Mouse (Mus musculus): Measurements from ENCODE around the gene Chrne. TPM values are rescaled to one million over a fixed set of nuclear protein-coding genes. Genes with fewer than 3 reads are reported as not detected.

Gene Chrne
- polyA plus RNA-seq, 2 experiments: not detected

DNA sequence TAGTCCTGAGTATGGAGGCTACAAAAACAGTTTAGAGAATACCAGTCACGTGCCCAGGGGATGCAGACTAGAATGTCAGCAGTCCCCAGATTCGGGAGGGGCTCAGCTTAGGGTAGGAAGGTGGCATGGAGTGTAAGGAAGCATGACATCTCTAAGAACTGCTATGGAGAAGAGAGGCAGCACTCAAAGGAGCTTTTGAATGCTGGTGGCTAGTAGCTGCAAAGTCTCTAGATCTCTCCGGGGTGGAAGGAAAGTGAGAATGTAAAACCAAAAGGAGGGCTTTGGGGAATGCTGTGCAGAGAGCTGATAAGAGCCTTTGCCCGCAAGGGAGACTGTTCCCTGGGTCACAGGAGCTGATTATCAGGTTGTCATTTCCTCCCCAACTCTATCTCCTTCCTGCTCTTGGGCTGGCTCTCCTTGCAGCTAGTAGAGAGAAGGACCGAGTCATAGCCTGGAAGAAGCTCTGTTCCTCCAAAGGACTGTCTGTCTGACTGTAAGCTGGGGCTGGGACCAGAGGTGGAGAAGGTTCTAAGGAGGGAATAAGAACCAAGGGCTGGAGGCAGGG lies 19.8 kb upstream of the Chrne start, which contains the start of gene Gp1ba:
TSS of gene Gp1ba (plus strand) at position 409 of the 565 bp plus-strand sequence.
- H3K27ac ChIP-seq: peak within 1 kb of the TSS; percentile 93
- H3K4me2 ChIP-seq (ENCODE audit: low read depth): peak within 1 kb of the TSS; percentile 74
- H3K9me3 ChIP-seq (ENCODE audit: control insufficient read depth, low read length): no peaks in the 10 kb centered on the region
- peaks cover 30 to 35% of the 10 kb centered on the region in 2 experiments for H3K4me1 ChIP-seq (replicated peaks; ENCODE audit: control insufficient read depth in 2 of 2, insufficient read depth in 2 of 2, low read length in 1 of 2)
- DNase-seq (ENCODE audit: low read depth in 3 of 3, low spot score in 3 of 3): peak in 2 of 3 experiments; percentile 65 to 66
- peak; percentile 87 for ATAC-seq (ENCODE audit: insufficient read depth)
- peak within 1 kb of the TSS; percentile 32 to 41 for H3K4me3 ChIP-seq (ENCODE audit: insufficient read depth in 1 of 2, low read depth in 2 of 2, low read length in 2 of 2)
- peak within 1 kb of the TSS; percentile 63 for H3K9ac ChIP-seq (replicated peaks)
- WGBS (ENCODE audit: insufficient replicate concordance): 3% methylated on average over 5 of the region's 5 CpGs
- no peaks in the 10 kb centered on the region for H3K36me3 ChIP-seq (replicated peaks; ENCODE audit: control insufficient read depth, insufficient read depth, low read depth)
- H3K27me3 ChIP-seq (ENCODE audit: control insufficient read depth, insufficient read depth, low read length): no peaks in the 10 kb centered on the region
- peak; percentile 83 for TF ChIP-seq EP300 (IDR thresholded peaks at IDR 0.05; ENCODE audit: low read depth)
- no peak for TF ChIP-seq CTCF (IDR thresholded peaks at IDR 0.05; ENCODE audit: low read depth)

- 24% methylated on average over 1 of the region's 1 CpGs for WGBS (ENCODE audit: insufficient replicate concordance)
- H3K36me3 ChIP-seq (replicated peaks; ENCODE audit: control insufficient read depth, insufficient read depth, low read depth): no peaks in the 10 kb centered on the region
- TF ChIP-seq EP300 (IDR thresholded peaks at IDR 0.05; ENCODE audit: low read depth) (no peak), CTCF (IDR thresholded peaks at IDR 0.05; ENCODE audit: low read depth) (no peak)
- DNase-seq (ENCODE audit: low read depth in 3 of 3, low spot score in 3 of 3) (no peak), ATAC-seq (ENCODE audit: insufficient read depth) (peak; percentile 18; the same call in 1 of the 2 replicates)
- peaks cover 30 to 35% of the 10 kb centered on the region in 2 experiments for H3K4me1 ChIP-seq (replicated peaks; ENCODE audit: control insufficient read depth in 2 of 2, insufficient read depth in 2 of 2, low read length in 1 of 2)
- H3K27me3 ChIP-seq (ENCODE audit: control insufficient read depth, insufficient read depth, low read length): no peaks in the 10 kb centered on the region
- peak overlapping the region in 1 of 2 experiments; percentile 32; a peak in 2 of 4 replicates for H3K4me3 ChIP-seq (ENCODE audit: insufficient read depth in 1 of 2, low read depth in 2 of 2, low read length in 2 of 2)
- H3K4me2 ChIP-seq (ENCODE audit: low read depth): peak overlapping the region; percentile 74
- peak overlapping the region; percentile 63 for H3K9ac ChIP-seq (replicated peaks)
- no peaks in the 10 kb centered on the region for H3K9me3 ChIP-seq (ENCODE audit: control insufficient read depth, low read length)
- peak overlapping the region; percentile 93 for H3K27ac ChIP-seq
These were observed 19.3 kb upstream of the Chrne start for GRCm38 (mm10) chr11:70638293-70638692.

- TF ChIP-seq CTCF (IDR thresholded peaks at IDR 0.05; ENCODE audit: low read depth) (no peak), EP300 (IDR thresholded peaks at IDR 0.05; ENCODE audit: low read depth) (no peak)
- Histone ChIP-seq H3K4me3 (ENCODE audit: insufficient read depth in 1 of 2, low read depth in 2 of 2, low read length in 2 of 2) (no peak overlapping the region), H3K4me2 (ENCODE audit: low read depth) (no peak overlapping the region), H3K36me3 (replicated peaks; ENCODE audit: control insufficient read depth, insufficient read depth, low read depth) (no peaks in the 10 kb centered on the region), H3K27ac (peak overlapping the region; percentile 93), H3K4me1 (replicated peaks; ENCODE audit: control insufficient read depth in 2 of 2, insufficient read depth in 2 of 2, low read length in 1 of 2) (peaks cover 30 to 35% of the 10 kb centered on the region in 2 experiments), H3K9me3 (ENCODE audit: control insufficient read depth, low read length) (no peaks in the 10 kb centered on the region), H3K27me3 (ENCODE audit: control insufficient read depth, insufficient read depth, low read length) (no peaks in the 10 kb centered on the region), H3K9ac (replicated peaks) (no peak overlapping the region)
- ATAC-seq (ENCODE audit: insufficient read depth) (no peak), DNase-seq (ENCODE audit: low read depth in 3 of 3, low spot score in 3 of 3) (no peak)
- 70% methylated on average over 1 of the region's 1 CpGs for WGBS (ENCODE audit: insufficient replicate concordance)
These were observed 18.7 kb upstream of the Chrne start for GRCm38 (mm10) chr11:70637764-70638163.

DNA sequence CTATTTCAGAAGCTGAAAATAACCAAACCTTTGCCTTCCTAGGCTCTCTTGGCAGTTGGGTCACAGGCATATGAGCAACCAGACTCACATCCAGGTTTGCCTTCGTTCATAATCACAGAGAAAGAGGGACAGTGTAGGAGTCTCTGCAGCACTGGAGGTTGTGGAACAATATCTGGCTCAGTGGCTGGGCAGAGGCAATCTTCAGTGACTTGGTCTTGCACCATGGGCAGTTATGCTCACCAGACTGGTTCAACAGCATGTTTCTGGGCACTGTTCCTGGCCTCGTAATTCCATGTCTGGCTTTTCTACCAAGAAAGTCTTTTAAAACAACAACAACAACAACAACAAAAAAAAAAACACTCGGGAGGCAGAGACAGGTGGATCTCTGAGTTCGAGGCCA lies 16.6 kb upstream of the Chrne start:
- H3K27me3 ChIP-seq (ENCODE audit: control insufficient read depth, insufficient read depth, low read length): no peaks in the 10 kb centered on the region
- peaks cover 30 to 35% of the 10 kb centered on the region in 2 experiments for H3K4me1 ChIP-seq (replicated peaks; ENCODE audit: control insufficient read depth in 2 of 2, insufficient read depth in 2 of 2, low read length in 1 of 2)
- no peak overlapping the region for H3K9ac ChIP-seq (replicated peaks)
- no peak overlapping the region for H3K27ac ChIP-seq
- no peaks in the 10 kb centered on the region for H3K9me3 ChIP-seq (ENCODE audit: control insufficient read depth, low read length)
- no peak for DNase-seq (ENCODE audit: low read depth in 3 of 3, low spot score in 3 of 3)
- no peaks in the 10 kb centered on the region for H3K36me3 ChIP-seq (replicated peaks; ENCODE audit: control insufficient read depth, insufficient read depth, low read depth)
- ATAC-seq (ENCODE audit: insufficient read depth): no peak
- H3K4me2 ChIP-seq (ENCODE audit: low read depth): no peak overlapping the region
- no peak overlapping the region for H3K4me3 ChIP-seq (ENCODE audit: insufficient read depth in 1 of 2, low read depth in 2 of 2, low read length in 2 of 2)
- WGBS (ENCODE audit: insufficient replicate concordance): 68% methylated on average over 4 of the region's 4 CpGs
- TF ChIP-seq CTCF (IDR thresholded peaks at IDR 0.05; ENCODE audit: low read depth): no peak
- TF ChIP-seq EP300 (IDR thresholded peaks at IDR 0.05; ENCODE audit: low read depth): no peak

DNA sequence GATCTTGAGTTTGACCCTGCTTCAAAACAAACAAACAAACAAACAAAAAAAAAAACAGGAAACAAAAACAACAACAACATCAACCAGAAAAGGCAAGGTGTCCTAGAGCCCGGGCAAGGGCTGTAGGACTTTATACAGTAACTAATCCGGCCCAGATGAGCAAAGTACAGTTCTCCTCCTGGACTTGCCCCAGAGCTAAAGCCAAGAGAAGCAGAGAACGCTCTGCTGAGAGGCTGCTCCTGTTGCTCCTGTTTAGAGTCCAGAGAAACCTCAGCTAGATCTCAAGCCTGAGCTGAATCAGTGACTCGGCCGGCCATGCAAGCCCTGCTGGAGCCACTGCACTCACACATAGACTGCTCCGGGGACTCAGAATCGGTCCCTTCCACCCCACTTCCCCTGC lies 11.1 kb upstream of the Chrne start:
- Histone ChIP-seq H3K27me3 (ENCODE audit: control insufficient read depth, insufficient read depth, low read length) (no peaks in the 10 kb centered on the region), H3K4me3 (ENCODE audit: insufficient read depth in 1 of 2, low read depth in 2 of 2, low read length in 2 of 2) (no peak overlapping the region), H3K36me3 (replicated peaks; ENCODE audit: control insufficient read depth, insufficient read depth, low read depth) (no peaks in the 10 kb centered on the region), H3K9ac (replicated peaks) (peak overlapping the region; percentile 9; the same call in 1 of the 2 replicates), H3K4me2 (ENCODE audit: low read depth) (peak overlapping the region; percentile 13; the same call in 1 of the 2 replicates), H3K9me3 (ENCODE audit: control insufficient read depth, low read length) (no peaks in the 10 kb centered on the region), H3K4me1 (replicated peaks; ENCODE audit: control insufficient read depth in 2 of 2, insufficient read depth in 2 of 2, low read length in 1 of 2) (peaks cover 3 to 4% of the 10 kb centered on the region in 2 experiments; a peak in 2 of 4 replicates), H3K27ac (no peak overlapping the region)
- no peak for DNase-seq (ENCODE audit: low read depth in 3 of 3, low spot score in 3 of 3)
- ATAC-seq (ENCODE audit: insufficient read depth): no peak
- WGBS (ENCODE audit: insufficient replicate concordance): 29% methylated on average over 7 of the region's 7 CpGs
- TF ChIP-seq EP300 (IDR thresholded peaks at IDR 0.05; ENCODE audit: low read depth) (no peak), CTCF (IDR thresholded peaks at IDR 0.05; ENCODE audit: low read depth) (no peak)

Data from liver, embryonic 14.5 days (tissue).